Mouse (Mus musculus) stomach, postnatal 0 days (tissue): Measurements from ENCODE around the gene Lgals3bp.

Experiments used
- CTCF ChIP-seq: IDR thresholded peaks from 2 replicates; pipeline ENCODE4 v1.5.1; 2016; ENCODE audit warnings: antibody characterized with exemption, low read depth, mild to moderate bottlenecking, moderate library complexity
- EP300 ChIP-seq: optimal IDR thresholded peaks from 2 replicates; pipeline ENCODE3; 2016; ENCODE audit warnings: antibody characterized with exemption

GRCm38 (mm10) chr11:118436471-118436935 lies 34.6 kb upstream of the Lgals3bp start:
- TF ChIP-seq CTCF (peak; percentile 58), EP300 (no peak)
